Mouse (Mus musculus) splenic B cell, adult 2 months (primary cell): ENCODE data around the gene Rab24.

Source experiments
- DNase-seq: peaks from one replicate; pipeline ENCODE4 v3.0.0-alpha.2; 2011; ENCODE audit warnings: low read depth, low spot score
- H3K27me3 ChIP-seq: 2 replicates; pipeline ENCODE4 v1.6.1; 2012; ENCODE audit warnings: mild to moderate bottlenecking, low read length, moderate library complexity, mixed read lengths; ENCODE audit not compliant: control insufficient read depth, poor library complexity, insufficient read depth, severe bottlenecking
- H3K36me3 ChIP-seq: 2 replicates; pipeline ENCODE4 v1.6.1; 2012; ENCODE audit warnings: mild to moderate bottlenecking, low read length, moderate library complexity, mixed read lengths; ENCODE audit not compliant: control insufficient read depth, poor library complexity, insufficient read depth, severe bottlenecking

Gene Rab24

DNA sequence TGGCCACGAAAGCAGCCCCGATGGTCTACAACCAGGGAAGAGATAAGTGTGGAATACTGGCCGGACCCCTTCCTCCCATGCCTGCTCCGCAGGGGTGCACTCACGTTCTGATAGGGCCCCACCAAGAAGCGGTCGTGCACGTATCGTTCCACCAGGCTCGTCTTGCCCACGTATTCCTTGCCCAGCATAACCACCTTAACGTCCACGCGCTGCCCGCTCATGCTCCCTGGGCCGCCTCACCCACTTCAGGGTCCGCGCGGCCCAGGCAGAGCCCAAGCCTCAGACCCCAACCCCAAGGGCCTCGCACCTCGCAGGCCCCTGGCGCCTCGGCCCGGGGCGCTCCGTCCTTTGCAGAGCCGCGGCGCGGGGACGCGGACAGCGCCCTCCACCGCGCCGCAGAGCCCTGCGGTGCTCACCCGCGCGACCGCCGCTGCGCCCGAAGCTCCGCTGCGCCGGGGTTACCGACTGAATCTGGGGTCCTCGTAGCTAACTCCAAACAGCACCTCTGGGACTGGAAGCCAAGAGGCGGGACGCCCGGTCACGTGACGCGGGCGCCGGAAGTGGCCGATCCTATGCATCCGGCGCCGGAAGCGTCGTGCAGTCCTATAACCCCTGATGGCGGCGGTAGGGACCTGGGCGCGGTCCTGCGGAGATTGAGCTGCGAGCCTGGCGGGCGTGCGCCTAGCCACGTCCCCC lies at the start of gene Rab24:
Gene Rab24, minus strand, starts transcription at position 513 of the 696 bp plus-strand sequence.
- Histone ChIP-seq H3K27me3 (no peaks in the 10 kb centered on the region), H3K36me3 (peaks cover 6% of the 10 kb centered on the region)
- peak; percentile 88 for DNase-seq

DNA sequence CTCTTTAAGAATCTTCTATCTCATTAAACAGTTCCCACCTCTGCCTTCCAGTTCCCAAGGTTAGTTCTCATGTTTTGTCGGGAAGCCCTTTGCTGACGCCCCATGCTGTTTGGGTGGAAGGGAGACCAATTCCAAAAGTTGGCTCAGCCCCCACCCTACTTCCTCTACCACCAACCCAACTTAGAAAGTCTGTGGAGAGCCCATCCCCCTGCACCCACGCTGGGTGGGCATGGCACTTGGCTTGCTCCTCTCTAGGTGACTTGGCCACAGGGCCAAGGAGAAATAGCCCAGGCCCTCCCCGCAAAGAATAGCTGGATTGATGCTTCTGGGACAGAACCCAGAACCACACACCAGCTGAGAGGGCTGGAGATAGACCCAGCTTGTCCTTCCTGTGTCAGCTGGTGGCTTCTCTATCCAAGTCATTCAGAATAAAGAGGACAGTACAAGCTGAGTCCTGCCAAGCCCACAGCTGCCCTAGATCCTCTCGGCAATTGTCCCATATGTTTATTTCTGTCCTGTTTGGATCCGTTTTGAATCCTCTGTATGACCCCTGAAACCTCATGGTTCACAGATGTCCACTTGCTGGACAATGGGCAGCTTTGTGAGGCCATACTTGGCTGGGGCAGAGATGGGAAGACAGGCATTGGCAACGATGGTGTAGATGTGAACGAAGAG lies 49.4 kb upstream of the Rab24 start:
- Histone ChIP-seq H3K36me3 (no peaks in the 10 kb centered on the region), H3K27me3 (no peaks in the 10 kb centered on the region)
- DNase-seq, result no peak

DNA sequence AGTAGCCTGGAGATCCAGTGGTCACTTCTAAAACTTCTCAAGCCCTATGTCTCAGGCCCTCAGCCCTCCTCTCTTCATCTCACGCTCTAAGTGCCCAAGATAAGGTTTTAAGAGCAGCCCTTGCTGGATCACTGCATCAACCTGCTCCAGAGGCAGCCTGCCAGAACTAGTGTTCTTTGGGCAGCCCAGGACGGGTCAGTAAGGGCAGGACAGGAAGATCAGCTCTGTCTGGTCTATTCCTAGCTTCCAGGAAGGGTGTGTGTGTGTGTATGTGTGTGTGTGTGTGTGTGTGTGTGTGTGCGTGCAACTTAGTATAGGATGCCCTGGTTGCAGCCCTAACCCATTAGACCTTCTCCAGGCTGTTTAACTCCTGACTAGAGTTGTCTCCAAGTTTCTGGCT lies 48.5 kb upstream of the Rab24 start:
- H3K36me3 ChIP-seq, result no peaks in the 10 kb centered on the region

DNA sequence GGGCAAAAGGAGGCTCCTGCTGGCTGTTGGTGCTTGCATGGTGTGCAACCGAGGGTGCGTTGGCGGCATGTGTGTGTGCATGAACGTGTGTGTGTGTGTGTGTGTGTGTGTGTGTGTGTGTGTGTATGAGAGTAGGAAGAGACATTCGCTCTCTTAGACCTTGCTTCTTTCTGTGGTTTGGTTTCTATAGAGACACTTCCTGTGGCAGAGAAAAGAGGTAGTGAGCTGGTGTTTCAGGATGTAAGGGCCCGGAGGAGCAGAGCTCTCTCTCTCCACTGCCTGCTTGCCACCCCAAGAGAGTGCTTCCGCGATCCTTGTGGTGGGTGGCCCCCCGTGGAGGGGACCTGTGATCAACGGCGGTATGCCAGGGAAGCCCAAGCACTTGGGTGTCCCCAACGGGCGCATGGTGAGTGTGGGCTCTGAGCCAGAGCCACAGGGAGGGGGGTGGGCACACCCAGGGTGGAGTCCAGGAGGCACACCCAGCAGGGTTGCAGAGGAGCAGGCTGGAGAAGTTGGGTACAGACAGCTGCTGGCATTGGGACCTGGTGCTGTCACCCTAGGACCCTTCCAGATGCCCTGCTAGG lies 47.9 kb upstream of the Rab24 start, which contains the start of gene Rgs14:
Gene Rgs14, plus strand, starts transcription at position 202 of the 584 bp plus-strand sequence.
- H3K36me3 ChIP-seq, result no peaks in the 10 kb centered on the region
- no peaks in the 10 kb centered on the region for H3K27me3 ChIP-seq
- DNase-seq, result peak; percentile 88

More for the DNA sequence above, 48.5 kb upstream of the Rab24 start:
- H3K27me3 ChIP-seq, result no peaks in the 10 kb centered on the region
- DNase-seq, result no peak

DNA sequence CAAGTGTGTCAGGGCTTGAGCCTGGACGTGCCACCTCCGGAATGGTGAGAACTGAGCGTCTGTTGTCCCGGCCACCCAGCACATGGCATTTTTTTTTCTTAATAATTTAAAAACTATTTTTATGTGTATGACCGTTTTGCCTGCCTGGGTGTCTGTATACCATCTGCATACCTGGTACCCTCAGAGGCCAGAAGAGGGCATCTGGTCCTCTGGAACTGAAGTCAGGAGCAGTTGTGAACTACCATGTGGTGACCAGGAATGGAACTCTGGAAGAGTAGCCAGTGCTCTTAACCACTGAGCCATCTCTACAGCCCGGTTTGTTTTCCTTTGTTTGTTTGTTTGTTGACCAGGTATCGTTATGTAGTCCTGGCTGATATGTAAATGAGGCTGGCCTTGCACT lies 46.7 kb upstream of the Rab24 start:
- peak; percentile 19 for DNase-seq

DNA sequence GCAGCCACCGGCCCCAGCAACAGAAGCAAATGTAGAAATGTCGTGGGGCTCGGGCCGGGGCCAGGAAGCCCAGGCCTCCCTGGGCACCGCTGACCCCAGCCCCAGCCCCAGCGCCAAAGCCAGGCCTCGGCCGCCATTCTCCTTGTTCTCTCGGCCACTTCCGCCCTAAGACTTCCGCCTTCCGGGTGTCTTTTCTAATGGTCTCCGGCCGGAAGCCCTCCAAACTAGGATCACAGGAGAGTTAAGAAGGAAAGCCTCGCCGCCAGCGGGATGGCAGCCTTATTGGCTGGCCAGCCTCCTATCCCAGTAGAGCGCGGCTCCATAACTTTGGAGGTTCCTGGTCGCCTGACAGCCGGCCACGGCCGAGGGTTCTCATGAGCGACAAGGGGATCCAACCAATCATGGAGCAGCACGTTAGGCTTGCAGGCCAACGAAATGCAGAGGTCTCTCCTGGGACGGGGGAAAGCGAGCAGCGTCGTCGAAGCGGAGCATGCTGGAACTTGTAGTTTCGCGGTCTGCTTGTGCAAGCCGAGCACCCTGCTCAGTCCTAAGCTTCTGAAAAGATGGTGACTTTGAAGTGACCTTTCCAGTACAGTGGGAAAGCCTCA lies 40.8 kb upstream of the Rab24 start, which contains the start of gene Lman2:
Gene Lman2, minus strand, starts transcription at position 331 of the 608 bp plus-strand sequence.
- peaks cover 4% of the 10 kb centered on the region; the same call in 1 of the 2 replicates for H3K36me3 ChIP-seq

More for the DNA sequence above, 46.7 kb upstream of the Rab24 start:
- Histone ChIP-seq H3K36me3 (no peaks in the 10 kb centered on the region), H3K27me3 (no peaks in the 10 kb centered on the region)

DNA sequence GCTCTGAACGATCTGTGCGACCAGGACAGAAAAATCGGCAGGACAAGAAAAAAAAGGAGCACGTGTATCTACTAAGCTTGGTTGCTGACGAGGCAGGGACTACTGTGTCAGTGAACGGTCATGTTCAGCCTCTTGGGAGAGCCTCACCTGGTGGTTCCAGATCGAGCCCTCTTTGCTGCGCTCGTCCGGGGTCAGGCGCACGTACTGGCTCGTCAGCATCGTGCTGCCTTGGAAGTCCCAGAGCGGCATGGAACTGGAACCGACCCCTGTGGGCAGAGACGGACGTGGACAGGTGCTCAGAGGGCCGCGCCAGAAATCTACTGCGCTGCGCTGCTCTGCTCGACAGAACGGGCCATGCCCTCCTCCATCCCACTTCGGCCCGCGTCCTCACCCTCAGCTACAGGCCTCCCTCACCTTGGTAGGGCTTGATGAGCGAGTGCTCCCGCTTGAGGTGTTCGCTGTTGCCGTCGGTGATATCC lies 40.3 kb upstream of the Rab24 start:
- Histone ChIP-seq H3K36me3 (peaks cover 4% of the 10 kb centered on the region; the same call in 1 of the 2 replicates), H3K27me3 (no peaks in the 10 kb centered on the region)
- DNase-seq, result no peak

More for the DNA sequence above, 40.8 kb upstream of the Rab24 start, which contains the start of gene Lman2:
- H3K27me3 ChIP-seq, result no peaks in the 10 kb centered on the region
- peak; percentile 97 for DNase-seq

DNA sequence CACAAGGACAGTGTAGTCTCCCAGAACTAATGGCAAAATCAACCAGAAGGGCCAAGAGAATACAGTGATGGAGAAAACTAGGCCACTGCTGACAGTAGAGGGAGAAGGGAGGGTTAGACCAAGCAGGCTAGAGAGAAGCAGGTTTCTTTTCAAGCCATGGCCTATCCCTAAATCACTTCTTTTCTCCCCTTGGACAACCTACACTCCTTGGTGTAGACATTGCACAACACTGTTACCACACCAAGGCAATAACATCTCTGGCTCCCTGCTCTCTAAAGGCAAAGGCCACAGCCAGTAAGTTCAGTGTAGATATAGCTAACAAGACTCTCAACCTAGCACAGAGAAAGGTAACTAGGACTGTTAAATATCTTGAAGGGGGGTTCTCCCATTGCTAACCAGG lies 39.4 kb upstream of the Rab24 start:
- H3K27me3 ChIP-seq, result no peaks in the 10 kb centered on the region
- H3K36me3 ChIP-seq, result peaks cover 4% of the 10 kb centered on the region; the same call in 1 of the 2 replicates
- no peak for DNase-seq

DNA sequence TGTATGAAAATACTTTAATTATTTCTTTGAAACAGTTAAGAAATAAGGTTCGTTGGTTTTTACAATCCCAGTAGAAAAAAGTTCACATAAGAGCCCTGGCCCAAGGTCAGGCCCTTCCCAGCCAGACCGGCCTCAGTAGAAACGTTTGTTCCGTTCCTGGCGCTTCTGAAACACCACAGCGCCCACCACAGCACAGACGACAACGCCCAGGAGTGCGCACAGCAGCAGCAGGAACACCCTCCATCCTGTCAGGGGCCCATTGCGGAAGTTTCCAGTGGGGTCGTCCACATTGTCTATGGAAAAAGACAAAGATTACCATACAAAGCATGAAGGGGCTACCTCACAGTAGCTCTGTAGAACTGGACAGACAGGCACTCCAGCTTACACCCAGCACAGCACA lies 25.0 kb upstream of the Rab24 start:
- peaks cover 5% of the 10 kb centered on the region for H3K36me3 ChIP-seq
- no peak for DNase-seq
- H3K27me3 ChIP-seq, result no peaks in the 10 kb centered on the region

DNA sequence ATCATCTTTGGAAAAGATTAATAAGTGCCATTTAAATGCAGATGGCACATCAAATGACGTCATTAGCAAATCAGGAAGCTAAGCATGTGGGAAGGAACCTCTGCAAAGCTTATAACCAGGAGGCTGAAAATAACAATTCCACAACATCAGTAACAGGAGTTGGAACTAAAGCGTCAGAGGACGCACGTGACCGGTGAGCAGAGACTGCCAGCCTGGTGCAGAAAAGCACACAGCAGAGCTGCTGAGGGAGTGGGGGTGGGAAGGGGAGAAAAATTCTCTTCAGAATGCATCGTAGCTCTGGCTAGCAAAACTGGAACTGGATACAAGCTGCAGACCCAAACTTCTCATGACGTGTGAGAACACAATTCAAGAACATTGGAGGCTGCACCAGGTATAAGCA lies 22.5 kb upstream of the Rab24 start:
- no peak for DNase-seq
- Histone ChIP-seq H3K27me3 (no peaks in the 10 kb centered on the region), H3K36me3 (peaks cover 2% of the 10 kb centered on the region)

DNA sequence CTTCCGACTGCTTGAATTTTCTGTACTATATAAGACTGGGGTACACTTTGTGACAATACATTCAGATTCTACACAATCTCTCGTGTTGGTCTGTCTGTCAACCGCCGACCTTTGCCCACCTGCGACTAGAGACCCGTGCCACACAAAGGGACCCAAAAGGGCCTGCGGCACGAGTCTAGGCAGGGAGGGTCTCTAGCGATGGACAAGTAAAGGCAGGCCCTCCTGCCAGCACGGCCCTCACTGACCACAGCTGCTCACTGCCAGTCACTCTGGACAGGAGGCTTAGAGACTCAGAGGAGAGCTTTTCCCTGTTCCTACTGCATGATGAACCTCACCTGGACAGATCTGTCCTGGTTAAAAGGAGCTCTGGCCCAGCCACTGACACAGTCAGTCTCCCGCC lies 20.7 kb upstream of the Rab24 start:
- no peak for DNase-seq
- Histone ChIP-seq H3K36me3 (peaks cover 2% of the 10 kb centered on the region), H3K27me3 (no peaks in the 10 kb centered on the region)

DNA sequence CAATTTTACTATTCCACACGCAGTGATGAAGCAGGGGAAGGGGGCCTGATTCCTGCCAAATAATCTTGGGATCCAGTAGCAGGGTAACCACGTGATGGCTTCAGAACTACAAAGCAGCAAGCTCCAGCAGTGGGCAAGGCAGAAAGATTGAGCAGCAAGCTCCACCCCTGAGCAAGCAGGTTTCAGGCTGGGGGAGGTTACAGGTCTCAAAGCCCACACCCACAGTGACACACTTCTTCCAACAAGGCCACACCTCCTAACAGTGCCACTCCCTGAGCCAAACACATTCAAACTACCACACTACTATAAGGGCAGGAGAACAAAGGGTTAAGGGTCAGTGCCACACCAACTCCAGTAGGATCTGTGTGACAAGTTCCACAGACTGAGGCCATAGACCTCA lies 17.5 kb upstream of the Rab24 start:
- H3K36me3 ChIP-seq, result no peaks in the 10 kb centered on the region
- no peaks in the 10 kb centered on the region for H3K27me3 ChIP-seq
- DNase-seq, result no peak

DNA sequence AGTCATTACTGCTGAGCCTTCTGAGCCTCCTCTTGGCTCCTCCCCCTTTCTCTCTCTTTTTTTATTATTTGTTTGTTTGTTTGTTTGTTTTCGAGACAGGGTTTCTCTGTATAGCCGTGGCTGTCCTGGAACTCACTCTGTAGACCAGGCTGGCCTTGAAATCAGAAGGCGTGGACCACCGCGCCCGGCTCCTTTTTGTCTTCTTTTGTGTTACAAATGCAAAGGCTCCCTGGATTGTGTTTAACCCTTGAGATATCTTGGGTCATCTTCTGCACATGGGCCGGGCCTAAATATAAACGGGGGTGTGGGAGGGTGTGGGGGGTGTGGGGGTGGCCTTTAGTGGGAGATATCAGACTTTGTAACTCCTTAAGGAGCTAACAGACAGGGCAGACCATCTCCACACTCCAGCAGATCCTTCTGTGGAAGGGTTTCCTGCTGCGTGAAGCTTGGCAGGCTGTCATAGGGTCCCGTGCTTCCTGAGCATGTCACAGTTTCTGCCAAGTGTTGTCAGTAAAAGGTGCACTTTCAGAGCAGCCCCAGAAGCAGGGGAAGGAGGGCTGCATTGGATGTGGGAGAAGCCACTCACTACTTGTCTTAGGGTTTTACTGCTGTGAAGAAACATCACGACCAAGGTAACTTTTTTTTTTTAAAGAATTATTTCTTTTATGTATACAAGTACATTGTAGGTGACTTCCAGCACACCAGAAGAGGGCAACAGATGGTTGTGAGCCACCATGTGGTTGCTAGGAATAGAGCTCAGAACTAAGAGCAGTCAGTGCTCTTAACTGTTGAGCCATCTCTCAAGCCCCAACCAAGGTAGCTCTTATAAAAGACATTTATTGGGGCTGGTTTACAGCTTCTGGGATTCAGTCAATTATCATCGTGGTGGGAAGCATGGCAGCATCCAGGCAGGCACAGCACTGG lies 16.6 kb upstream of the Rab24 start:
- Histone ChIP-seq H3K27me3 (no peaks in the 10 kb centered on the region), H3K36me3 (no peaks in the 10 kb centered on the region)
- DNase-seq, result no peak
